ENCODE assay signal across 1 mouse cellular context in the genomic region with DNA sequence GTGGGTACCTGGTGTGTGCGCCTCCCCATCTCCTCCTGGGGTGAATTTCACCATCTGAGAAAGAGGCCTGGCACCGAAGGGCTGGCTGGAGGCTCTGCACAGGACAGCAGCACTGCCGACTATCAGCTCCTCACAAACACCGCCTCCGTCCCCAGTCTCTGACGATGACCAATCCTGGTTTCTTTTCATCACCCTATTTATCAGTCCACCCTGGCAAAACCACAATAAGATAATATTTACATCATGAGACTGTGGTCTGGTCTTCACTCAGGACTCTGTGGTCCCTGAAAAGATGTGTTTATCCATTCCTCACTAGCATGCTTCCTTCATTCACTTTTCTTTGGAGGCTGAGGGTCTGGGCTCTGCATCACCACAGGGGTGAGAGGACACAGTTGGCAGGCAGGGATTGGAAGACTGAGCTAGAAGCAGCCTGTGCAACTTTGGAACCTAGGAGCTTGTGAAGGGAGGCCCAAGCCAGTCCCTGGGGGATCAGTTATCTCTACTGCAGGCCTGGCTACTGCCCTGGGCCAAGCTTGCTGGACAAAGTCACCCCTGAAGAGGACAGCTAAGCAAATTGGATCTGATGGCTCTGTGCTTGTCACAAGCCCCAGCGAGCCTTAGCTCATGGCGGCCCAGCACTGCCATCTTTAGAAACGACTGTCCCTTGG.
TF ChIP-seq lines count a peak whose summit lies in the region.

No protein-coding gene starts in this region.

TF ChIP-seq in MEL, 35 proteins besides CTCF, POLR2A, EP300 and RAD21 (continued from another document):
- TF ChIP-seq RCOR1 (IDR thresholded peaks at IDR 0.05; ENCODE audit: low read depth, low read length) (peak; percentile 48; the same call in 1 of the 2 replicates), MAX (IDR thresholded peaks at IDR 0.05; ENCODE audit: low read length) (no peak), TAL1 (IDR thresholded peaks at IDR 0.05; ENCODE audit: low read length) (no peak), TCF12 (IDR thresholded peaks at IDR 0.05; ENCODE audit: low read depth, low read length) (peak; percentile 53; the same call in 1 of the 2 replicates), E2F4 (IDR thresholded peaks at IDR 0.05; ENCODE audit: borderline replicate concordance, low read depth, low read length) (no peak), USF1 (IDR thresholded peaks at IDR 0.05; ENCODE audit: low read depth, low read length) (no peak), JUND (IDR thresholded peaks at IDR 0.05; ENCODE audit: low read depth, low read length) (no peak)
